Mouse (Mus musculus): ENCODE data around the gene Tmem131. TPM values are rescaled to one million over a fixed set of nuclear protein-coding genes. Genes with fewer than 3 reads are reported as not detected.

Gene Tmem131
- polyA plus RNA-seq, 1 experiment, result 12.2 TPM

DNA sequence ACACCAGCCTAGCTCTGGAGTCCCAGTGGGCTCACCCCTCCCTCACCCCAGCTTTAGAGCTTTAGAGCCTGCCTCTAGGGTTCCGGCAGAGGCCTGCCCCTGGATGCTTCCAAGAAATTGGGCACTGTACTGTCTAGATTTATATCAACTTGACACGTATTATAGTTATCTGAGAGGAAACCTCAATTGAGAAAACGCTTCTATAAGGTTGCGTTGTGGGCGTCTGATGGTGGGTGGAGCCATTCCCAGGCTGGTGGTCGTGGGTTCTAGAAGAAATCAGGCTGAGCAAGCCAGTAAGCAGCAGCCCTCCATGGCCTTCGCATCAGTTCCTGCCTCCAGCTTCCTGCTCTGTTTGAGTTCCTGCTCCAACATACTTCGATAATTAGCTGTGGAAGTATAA is 182.4 kb downstream of the Tmem131 start:
- no peak overlapping the region for H3K4me2 ChIP-seq (ENCODE audit: low read depth)
- no peak overlapping the region for H3K4me3 ChIP-seq
- no peaks in the 10 kb centered on the region for H3K36me3 ChIP-seq (ENCODE audit: control insufficient read depth, insufficient read depth)
- H3K27me3 ChIP-seq (ENCODE audit: control insufficient read depth, insufficient read depth, insufficient read length), result peaks cover 31% of the 10 kb centered on the region
- TF ChIP-seq SRF (IDR thresholded peaks at IDR 0.05; ENCODE audit: control insufficient read depth, insufficient read length, low read depth) (no peak), E2F4 (IDR thresholded peaks at IDR 0.05; ENCODE audit: insufficient read depth) (no peak), USF1 (IDR thresholded peaks at IDR 0.05; ENCODE audit: low read depth) (no peak), MAX (IDR thresholded peaks at IDR 0.05; ENCODE audit: low read depth) (no peak), MYOD1 (IDR thresholded peaks at IDR 0.05; ENCODE audit: control insufficient read depth in 1 of 3, insufficient read length in 2 of 3, low read depth in 2 of 3) (no peak), TCF12 (IDR thresholded peaks at IDR 0.05; ENCODE audit: insufficient read depth, poor library complexity, severe bottlenecking) (no peak), TCF3 (IDR thresholded peaks at IDR 0.05; ENCODE audit: insufficient read length, low read depth) (no peak), CEBPB (IDR thresholded peaks at IDR 0.05; ENCODE audit: insufficient read depth, poor library complexity, severe bottlenecking) (no peak), MYOG (IDR thresholded peaks at IDR 0.05; ENCODE audit: control insufficient read depth in 1 of 3, insufficient read depth in 1 of 3, insufficient read length in 2 of 3, low read depth in 2 of 3) (no peak), POLR2A (IDR thresholded peaks at IDR 0.05; ENCODE audit: insufficient read length, low read depth) (no peak), POLR2AphosphoS2 (IDR thresholded peaks at IDR 0.05; ENCODE audit: insufficient read length, low read depth) (no peak), REST (IDR thresholded peaks at IDR 0.05; ENCODE audit: insufficient read depth, insufficient read length) (no peak)
- no peak overlapping the region for H3ac ChIP-seq (ENCODE audit: control insufficient read depth, insufficient read length)
- H3K79me2 ChIP-seq (ENCODE audit: control insufficient read depth, insufficient read depth), result no peaks in the 10 kb centered on the region

DNA sequence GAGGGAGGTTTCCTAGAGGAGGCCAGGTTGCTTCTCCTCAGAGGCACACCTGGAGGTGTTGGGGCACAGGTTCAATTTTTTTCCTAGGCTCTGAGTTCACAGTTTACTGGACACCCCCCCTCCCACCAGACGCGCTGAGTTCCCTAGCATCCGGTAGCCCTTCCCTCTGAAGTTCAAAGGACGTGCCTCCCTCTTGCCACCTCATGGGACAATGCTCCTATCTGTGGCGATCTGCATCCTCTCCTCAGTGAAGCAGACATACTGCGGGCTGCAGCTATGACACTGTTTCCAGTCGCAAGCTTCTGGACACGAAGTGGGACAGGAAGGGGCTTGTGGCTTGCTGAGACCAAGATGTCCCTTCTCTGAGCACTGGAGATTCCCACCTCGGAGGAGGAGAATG is 183.1 kb downstream of the Tmem131 start:
- Histone ChIP-seq H3K27me3 (ENCODE audit: control insufficient read depth, insufficient read depth, insufficient read length) (peaks cover 32% of the 10 kb centered on the region), H3K4me3 (no peak overlapping the region), H3ac (ENCODE audit: control insufficient read depth, insufficient read length) (no peak overlapping the region), H3K4me2 (ENCODE audit: low read depth) (no peak overlapping the region), H3K79me2 (ENCODE audit: control insufficient read depth, insufficient read depth) (no peaks in the 10 kb centered on the region), H3K36me3 (ENCODE audit: control insufficient read depth, insufficient read depth) (no peaks in the 10 kb centered on the region)
- no peak for TF ChIP-seq POLR2A (IDR thresholded peaks at IDR 0.05; ENCODE audit: insufficient read length, low read depth)
- TF ChIP-seq POLR2AphosphoS2 (IDR thresholded peaks at IDR 0.05; ENCODE audit: insufficient read length, low read depth), result no peak
- TF ChIP-seq USF1 (IDR thresholded peaks at IDR 0.05; ENCODE audit: low read depth), result no peak
- no peak for TF ChIP-seq SRF (IDR thresholded peaks at IDR 0.05; ENCODE audit: control insufficient read depth, insufficient read length, low read depth)
- no peak for TF ChIP-seq MAX (IDR thresholded peaks at IDR 0.05; ENCODE audit: low read depth)
- no peak for TF ChIP-seq MYOD1 (IDR thresholded peaks at IDR 0.05; ENCODE audit: control insufficient read depth in 1 of 3, insufficient read length in 2 of 3, low read depth in 2 of 3)
- no peak for TF ChIP-seq TCF3 (IDR thresholded peaks at IDR 0.05; ENCODE audit: insufficient read length, low read depth)
- TF ChIP-seq REST (IDR thresholded peaks at IDR 0.05; ENCODE audit: insufficient read depth, insufficient read length), result no peak
- TF ChIP-seq TCF12 (IDR thresholded peaks at IDR 0.05; ENCODE audit: insufficient read depth, poor library complexity, severe bottlenecking), result no peak
- no peak for TF ChIP-seq E2F4 (IDR thresholded peaks at IDR 0.05; ENCODE audit: insufficient read depth)
- TF ChIP-seq MYOG (IDR thresholded peaks at IDR 0.05; ENCODE audit: control insufficient read depth in 1 of 3, insufficient read depth in 1 of 3, insufficient read length in 2 of 3, low read depth in 2 of 3), result no peak

DNA sequence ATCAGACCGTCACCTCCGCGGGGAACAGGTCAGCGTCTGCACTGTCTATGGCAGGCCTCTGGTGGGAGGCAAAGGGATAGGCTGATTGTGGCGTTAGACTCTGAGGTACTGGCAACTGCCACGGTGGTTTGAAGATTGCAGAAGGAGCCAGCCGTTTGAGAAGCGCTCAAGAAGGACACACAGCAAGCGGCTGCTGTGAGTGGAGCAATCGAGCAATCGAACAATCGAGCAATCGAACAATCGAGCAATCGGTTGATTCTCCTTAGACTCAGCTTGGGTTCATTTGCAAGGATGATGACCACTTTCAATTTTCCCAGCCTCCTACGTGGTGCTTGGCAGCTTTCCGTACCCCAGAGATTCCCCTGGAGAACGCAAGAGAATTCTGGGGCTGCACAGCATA is 184.4 kb downstream of the Tmem131 start:
- H3K27me3 ChIP-seq (ENCODE audit: control insufficient read depth, insufficient read depth, insufficient read length), result peaks cover 25% of the 10 kb centered on the region
- H3K36me3 ChIP-seq (ENCODE audit: control insufficient read depth, insufficient read depth), result no peaks in the 10 kb centered on the region
- H3ac ChIP-seq (ENCODE audit: control insufficient read depth, insufficient read length), result no peak overlapping the region
- H3K4me2 ChIP-seq (ENCODE audit: low read depth), result no peak overlapping the region
- H3K79me2 ChIP-seq (ENCODE audit: control insufficient read depth, insufficient read depth), result no peaks in the 10 kb centered on the region
- no peak for TF ChIP-seq TCF12 (IDR thresholded peaks at IDR 0.05; ENCODE audit: insufficient read depth, poor library complexity, severe bottlenecking)
- TF ChIP-seq USF1 (IDR thresholded peaks at IDR 0.05; ENCODE audit: low read depth), result no peak
- no peak for TF ChIP-seq MYOG (IDR thresholded peaks at IDR 0.05; ENCODE audit: control insufficient read depth in 1 of 3, insufficient read depth in 1 of 3, insufficient read length in 2 of 3, low read depth in 2 of 3)
- TF ChIP-seq POLR2AphosphoS2 (IDR thresholded peaks at IDR 0.05; ENCODE audit: insufficient read length, low read depth), result no peak
- TF ChIP-seq POLR2A (IDR thresholded peaks at IDR 0.05; ENCODE audit: insufficient read length, low read depth), result no peak
- TF ChIP-seq E2F4 (IDR thresholded peaks at IDR 0.05; ENCODE audit: insufficient read depth), result no peak
- no peak for TF ChIP-seq MAX (IDR thresholded peaks at IDR 0.05; ENCODE audit: low read depth)
- TF ChIP-seq CEBPB (IDR thresholded peaks at IDR 0.05; ENCODE audit: insufficient read depth, poor library complexity, severe bottlenecking), result no peak
- no peak for TF ChIP-seq SRF (IDR thresholded peaks at IDR 0.05; ENCODE audit: control insufficient read depth, insufficient read length, low read depth)
- no peak for TF ChIP-seq MYOD1 (IDR thresholded peaks at IDR 0.05; ENCODE audit: control insufficient read depth in 1 of 3, insufficient read length in 2 of 3, low read depth in 2 of 3)
- TF ChIP-seq REST (IDR thresholded peaks at IDR 0.05; ENCODE audit: insufficient read depth, insufficient read length), result no peak
- TF ChIP-seq TCF3 (IDR thresholded peaks at IDR 0.05; ENCODE audit: insufficient read length, low read depth), result no peak
- no peak overlapping the region for H3K4me3 ChIP-seq

DNA sequence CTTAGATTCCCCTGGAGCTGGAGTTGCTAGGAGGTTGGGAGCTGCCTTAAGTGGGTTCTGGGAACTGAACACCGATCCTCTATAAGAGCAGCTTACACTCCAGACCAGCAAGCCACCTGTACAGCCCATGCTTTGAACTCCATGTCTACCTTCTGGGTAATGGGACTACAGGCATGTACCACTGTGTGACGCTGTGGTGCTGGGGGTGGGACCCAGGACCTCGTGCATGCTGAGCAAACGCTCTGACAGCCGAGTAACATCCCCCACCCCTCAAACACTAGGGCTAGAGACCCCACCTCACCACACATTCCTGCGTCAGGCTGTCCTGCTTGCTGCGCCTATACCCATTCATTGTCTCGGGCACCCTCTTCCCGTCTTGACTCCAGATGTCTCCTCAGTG is 184.9 kb downstream of the Tmem131 start:
- no peak for TF ChIP-seq USF1 (IDR thresholded peaks at IDR 0.05; ENCODE audit: low read depth)
- no peak for TF ChIP-seq E2F4 (IDR thresholded peaks at IDR 0.05; ENCODE audit: insufficient read depth)
- no peak for TF ChIP-seq MAX (IDR thresholded peaks at IDR 0.05; ENCODE audit: low read depth)
- no peak for TF ChIP-seq MYOG (IDR thresholded peaks at IDR 0.05; ENCODE audit: control insufficient read depth in 1 of 3, insufficient read depth in 1 of 3, insufficient read length in 2 of 3, low read depth in 2 of 3)
- TF ChIP-seq POLR2AphosphoS2 (IDR thresholded peaks at IDR 0.05; ENCODE audit: insufficient read length, low read depth), result no peak
- TF ChIP-seq MYOD1 (IDR thresholded peaks at IDR 0.05; ENCODE audit: control insufficient read depth in 1 of 3, insufficient read length in 2 of 3, low read depth in 2 of 3), result no peak
- TF ChIP-seq REST (IDR thresholded peaks at IDR 0.05; ENCODE audit: insufficient read depth, insufficient read length), result no peak
- no peak for TF ChIP-seq POLR2A (IDR thresholded peaks at IDR 0.05; ENCODE audit: insufficient read length, low read depth)
- no peak for TF ChIP-seq SRF (IDR thresholded peaks at IDR 0.05; ENCODE audit: control insufficient read depth, insufficient read length, low read depth)
- no peak for TF ChIP-seq TCF12 (IDR thresholded peaks at IDR 0.05; ENCODE audit: insufficient read depth, poor library complexity, severe bottlenecking)
- TF ChIP-seq CEBPB (IDR thresholded peaks at IDR 0.05; ENCODE audit: insufficient read depth, poor library complexity, severe bottlenecking), result no peak
- TF ChIP-seq TCF3 (IDR thresholded peaks at IDR 0.05; ENCODE audit: insufficient read length, low read depth), result no peak

More for the DNA sequence above, 184.9 kb downstream of the Tmem131 start:
- Histone ChIP-seq H3K36me3 (ENCODE audit: control insufficient read depth, insufficient read depth) (no peaks in the 10 kb centered on the region), H3ac (ENCODE audit: control insufficient read depth, insufficient read length) (no peak overlapping the region), H3K27me3 (ENCODE audit: control insufficient read depth, insufficient read depth, insufficient read length) (peaks cover 20% of the 10 kb centered on the region), H3K79me2 (ENCODE audit: control insufficient read depth, insufficient read depth) (no peaks in the 10 kb centered on the region), H3K4me2 (ENCODE audit: low read depth) (no peak overlapping the region), H3K4me3 (no peak overlapping the region)

Measured in myocyte (in vitro differentiated cells).